Mouse (Mus musculus) neural tube, embryonic 15.5 days (tissue): ENCODE measurements around the gene Tnfsf15. TPM values are rescaled to one million over a fixed set of nuclear protein-coding genes. Genes with fewer than 3 reads are reported as not detected.

ENCODE experiments used
- ATAC-seq: fragments of 200-750 bp; cut with Nextera tagmentation; 2 replicates; pipeline ENCODE4 v1.8.0; 2017; ENCODE audit warnings: mild to moderate bottlenecking, moderate TSS enrichment, moderate library complexity; ENCODE audit not compliant: low FRiP score
- H3K27ac ChIP-seq: fragments of 300-500 bp; sonication (generic); replicated peaks from 2 replicates; pipeline ENCODE4 v1.5.1; 2015; ENCODE audit warnings: mild to moderate bottlenecking, inconsistent platforms
- H3K27me3 ChIP-seq: fragments of 300-500 bp; sonication (generic); replicated peaks from 2 replicates; pipeline ENCODE4 v1.6.1; 2015; ENCODE audit warnings: inconsistent platforms
- H3K36me3 ChIP-seq: fragments of 300-500 bp; sonication (generic); 2 replicates; pipeline ENCODE4 v1.6.1; 2015; ENCODE audit warnings: inconsistent platforms
- H3K4me1 ChIP-seq: fragments of 300-500 bp; sonication (generic); 2 replicates; pipeline ENCODE4 v1.6.1; 2015; ENCODE audit warnings: inconsistent platforms
- H3K4me2 ChIP-seq: fragments of 300-500 bp; sonication (generic); 2 replicates; pipeline ENCODE4 v1.6.1; 2015; ENCODE audit warnings: inconsistent platforms, mild to moderate bottlenecking, moderate library complexity
- H3K4me3 ChIP-seq: fragments of 300-500 bp; sonication (generic); replicated peaks from 2 replicates; pipeline ENCODE4 v1.5.1; 2015; ENCODE audit warnings: mild to moderate bottlenecking, inconsistent platforms
- H3K9ac ChIP-seq: fragments of 300-500 bp; sonication (generic); replicated peaks from 2 replicates; pipeline ENCODE4 v1.6.1; 2015; ENCODE audit warnings: mild to moderate bottlenecking, inconsistent platforms
- H3K9me3 ChIP-seq: fragments of 300-500 bp; sonication (generic); replicated peaks from 2 replicates; pipeline ENCODE4 v1.6.1; 2016; ENCODE audit warnings: inconsistent platforms
- WGBS: fragments of 180-500 bp; shearing (Covaris S2); methylation state at CpG from one replicate; pipeline ENCODE4 v1.1.7; 2015; ENCODE audit warnings: mixed read lengths; 5-methylcytosine and 5-hydroxymethylcytosine counted together
- polyA plus RNA-seq: library from polyadenylated mRNA; unstranded; fragments of >200 nt; fragmentation: Nextera tagmentation; extraction: Ambion mirVana; gene quantifications from 2 replicates; pipeline ENCODE4 v1.2.1, GENCODE M21; 2015

Tnfsf15 gene
- not detected in 2 replicates for polyA plus RNA-seq

- Histone ChIP-seq H3K4me2 (no peak within 1 kb of the TSS), H3K36me3 (no peaks in the 10 kb centered on the region), H3K9ac (no peak within 1 kb of the TSS), H3K9me3 (no peaks in the 10 kb centered on the region), H3K4me1 (0 out of 2 replicates have a peak, but pooled peaks cover 9% of the 10 kb centered on the region), H3K27me3 (no peaks in the 10 kb centered on the region), H3K4me3 (no peak within 1 kb of the TSS), H3K27ac (no peak within 1 kb of the TSS)
- ATAC-seq, result no peak
- 48% methylated on average over 8 of the region's 8 CpGs for WGBS
These were observed at the start of gene Tnfsf15 for GRCm38 (mm10) chr4:63744693-63745171. Tnfsf15 (minus strand) TSS chr4:63745113.

- Histone ChIP-seq H3K4me1 (no peaks in the 10 kb centered on the region), H3K9me3 (no peaks in the 10 kb centered on the region), H3K9ac (no peak overlapping the region), H3K4me2 (no peak overlapping the region), H3K27ac (no peak overlapping the region), H3K36me3 (no peaks in the 10 kb centered on the region), H3K27me3 (no peaks in the 10 kb centered on the region), H3K4me3 (no peak overlapping the region)
- no peak for ATAC-seq
- WGBS, result 98% methylated on average over 3 of the region's 3 CpGs
These were observed 47.4 kb upstream of the Tnfsf15 start for GRCm38 (mm10) chr4:63792328-63792727.

- 81% methylated on average over 2 of the region's 2 CpGs for WGBS
- Histone ChIP-seq H3K4me2 (no peak overlapping the region), H3K9ac (no peak overlapping the region), H3K36me3 (no peaks in the 10 kb centered on the region), H3K4me1 (no peaks in the 10 kb centered on the region), H3K4me3 (no peak overlapping the region), H3K27ac (no peak overlapping the region), H3K27me3 (no peaks in the 10 kb centered on the region), H3K9me3 (no peaks in the 10 kb centered on the region)
- ATAC-seq, result no peak
These were observed 40.6 kb upstream of the Tnfsf15 start for GRCm38 (mm10) chr4:63785466-63785865.

GRCm38 (mm10) chr4:63783826-63784225, 38.9 kb upstream of the Tnfsf15 start:
- no peak for ATAC-seq
- 82% methylated on average over 5 of the region's 5 CpGs for WGBS
- Histone ChIP-seq H3K4me2 (no peak overlapping the region), H3K9ac (no peak overlapping the region), H3K9me3 (no peaks in the 10 kb centered on the region), H3K4me3 (no peak overlapping the region), H3K27me3 (no peaks in the 10 kb centered on the region), H3K27ac (no peak overlapping the region), H3K4me1 (no peaks in the 10 kb centered on the region), H3K36me3 (no peaks in the 10 kb centered on the region)

GRCm38 (mm10) chr4:63782970-63783613, 38.2 kb upstream of the Tnfsf15 start:
- no peak overlapping the region for H3K9ac ChIP-seq
- H3K27me3 ChIP-seq, result no peaks in the 10 kb centered on the region
- H3K4me2 ChIP-seq, result no peak overlapping the region
- WGBS, result 81% methylated on average over 7 of the region's 7 CpGs
- no peaks in the 10 kb centered on the region for H3K4me1 ChIP-seq
- no peak overlapping the region for H3K4me3 ChIP-seq
- no peaks in the 10 kb centered on the region for H3K9me3 ChIP-seq
- no peak for ATAC-seq
- H3K36me3 ChIP-seq, result no peaks in the 10 kb centered on the region
- no peak overlapping the region for H3K27ac ChIP-seq

- Histone ChIP-seq H3K27me3 (no peaks in the 10 kb centered on the region), H3K4me1 (no peaks in the 10 kb centered on the region), H3K9me3 (no peaks in the 10 kb centered on the region), H3K9ac (no peak overlapping the region), H3K27ac (no peak overlapping the region), H3K4me3 (no peak overlapping the region), H3K4me2 (no peak overlapping the region), H3K36me3 (no peaks in the 10 kb centered on the region)
- no peak for ATAC-seq
- 82% methylated on average over 8 of the region's 8 CpGs for WGBS
These were observed 32.3 kb upstream of the Tnfsf15 start for GRCm38 (mm10) chr4:63777223-63777622.

GRCm38 (mm10) chr4:63773306-63774090, 28.6 kb upstream of the Tnfsf15 start:
- H3K4me2 ChIP-seq, result no peak overlapping the region
- ATAC-seq, result no peak
- H3K9ac ChIP-seq, result no peak overlapping the region
- no peak overlapping the region for H3K27ac ChIP-seq
- H3K36me3 ChIP-seq, result no peaks in the 10 kb centered on the region
- H3K27me3 ChIP-seq, result no peaks in the 10 kb centered on the region
- no peaks in the 10 kb centered on the region for H3K9me3 ChIP-seq
- no peaks in the 10 kb centered on the region for H3K4me1 ChIP-seq
- WGBS, result 69% methylated on average over 8 of the region's 8 CpGs
- H3K4me3 ChIP-seq, result no peak overlapping the region

GRCm38 (mm10) chr4:63772514-63772913, 27.6 kb upstream of the Tnfsf15 start:
- Histone ChIP-seq H3K9ac (no peak overlapping the region), H3K4me2 (no peak overlapping the region), H3K36me3 (no peaks in the 10 kb centered on the region), H3K27ac (no peak overlapping the region), H3K27me3 (no peaks in the 10 kb centered on the region), H3K4me3 (no peak overlapping the region), H3K4me1 (no peaks in the 10 kb centered on the region), H3K9me3 (no peaks in the 10 kb centered on the region)
- WGBS, result 89% methylated on average over 2 of the region's 2 CpGs
- ATAC-seq, result no peak

- Histone ChIP-seq H3K9ac (no peak overlapping the region), H3K4me3 (no peak overlapping the region), H3K27me3 (no peaks in the 10 kb centered on the region), H3K4me1 (no peaks in the 10 kb centered on the region), H3K4me2 (no peak overlapping the region), H3K36me3 (no peaks in the 10 kb centered on the region), H3K9me3 (no peaks in the 10 kb centered on the region), H3K27ac (no peak overlapping the region)
- 91% methylated on average over 4 of the region's 4 CpGs for WGBS
- no peak for ATAC-seq
These were observed 26.4 kb upstream of the Tnfsf15 start for GRCm38 (mm10) chr4:63771291-63771690.

- no peak overlapping the region for H3K27ac ChIP-seq
- H3K9ac ChIP-seq, result no peak overlapping the region
- no peaks in the 10 kb centered on the region for H3K27me3 ChIP-seq
- no peak overlapping the region for H3K4me2 ChIP-seq
- WGBS, result 94% methylated on average over 3 of the region's 3 CpGs
- H3K36me3 ChIP-seq, result no peaks in the 10 kb centered on the region
- no peak overlapping the region for H3K4me3 ChIP-seq
- no peaks in the 10 kb centered on the region for H3K4me1 ChIP-seq
- H3K9me3 ChIP-seq, result no peaks in the 10 kb centered on the region
- no peak for ATAC-seq
These were observed 24.2 kb upstream of the Tnfsf15 start for GRCm38 (mm10) chr4:63769161-63769560.

GRCm38 (mm10) chr4:63765050-63765449, 20.1 kb upstream of the Tnfsf15 start:
- H3K4me3 ChIP-seq, result no peak overlapping the region
- no peak overlapping the region for H3K4me2 ChIP-seq
- WGBS, result 90% methylated on average over 2 of the region's 2 CpGs
- ATAC-seq, result no peak
- no peaks in the 10 kb centered on the region for H3K36me3 ChIP-seq
- no peak overlapping the region for H3K9ac ChIP-seq
- H3K4me1 ChIP-seq, result no peaks in the 10 kb centered on the region
- no peak overlapping the region for H3K27ac ChIP-seq
- no peaks in the 10 kb centered on the region for H3K27me3 ChIP-seq
- no peaks in the 10 kb centered on the region for H3K9me3 ChIP-seq

GRCm38 (mm10) chr4:63759931-63760330, 15.0 kb upstream of the Tnfsf15 start:
- 91% methylated on average over 3 of the region's 3 CpGs for WGBS

More at GRCm38 (mm10) chr4:63759931-63760330, 15.0 kb upstream of the Tnfsf15 start:
- no peaks in the 10 kb centered on the region for H3K36me3 ChIP-seq
- no peaks in the 10 kb centered on the region for H3K4me1 ChIP-seq
- no peak overlapping the region for H3K4me3 ChIP-seq
- H3K4me2 ChIP-seq, result no peak overlapping the region
- no peak overlapping the region for H3K27ac ChIP-seq
- no peaks in the 10 kb centered on the region for H3K27me3 ChIP-seq
- no peak for ATAC-seq
- H3K9ac ChIP-seq, result no peak overlapping the region
- no peaks in the 10 kb centered on the region for H3K9me3 ChIP-seq
